Mouse (Mus musculus): Measurements from ENCODE around the gene Cep89. TPM values are rescaled to one million over a fixed set of nuclear protein-coding genes. Genes with fewer than 3 reads are reported as not detected.

The Cep89 gene
- 12.4 and 14.7 TPM in 2 replicates for polyA plus RNA-seq (2015; fragmentation: Nextera tagmentation; extraction: Ambion mirVana)

GRCm38 (mm10) chr7:35396542-35397168 is at the start of gene Cep89, which contains the start of gene Faap24:
Cep89 (plus strand) TSS chr7:35397035.
Faap24 (minus strand) TSS chr7:35396836.

GRCm38 (mm10) chr7:35447996-35448846 is 51.4 kb downstream of the Cep89 start, which contains the start of gene Slc7a9:
Slc7a9 (plus strand) TSS chr7:35448796.

Other genes with a start within 250 kb of the Cep89 start
- gene Slc7a10, start 210.7 kb upstream of the Cep89 start, polyA plus RNA-seq (2015; fragmentation: Nextera tagmentation; extraction: Ambion mirVana), result 5.9 and 21.7 TPM in 2 replicates
- 3.9 and 4.4 TPM in 2 replicates for gene Lrp3, start 181.5 kb upstream of the Cep89 start, polyA plus RNA-seq (2015; fragmentation: Nextera tagmentation; extraction: Ambion mirVana)
- 9.6 and 9.8 TPM in 2 replicates for gene Gpatch1, start 78.6 kb upstream of the Cep89 start, polyA plus RNA-seq (2015; fragmentation: Nextera tagmentation; extraction: Ambion mirVana)
- 0.77 and 0.87 TPM in 2 replicates for gene Rhpn2, start 62.9 kb upstream of the Cep89 start, polyA plus RNA-seq (2015; fragmentation: Nextera tagmentation; extraction: Ambion mirVana)
- gene Faap24, start 199 bp upstream of the Cep89 start, polyA plus RNA-seq (2015; fragmentation: Nextera tagmentation; extraction: Ambion mirVana), result 3.9 and 6.5 TPM in 2 replicates
- not detected in 2 replicates for gene Slc7a9, start 51.8 kb downstream of the Cep89 start, polyA plus RNA-seq (2015; fragmentation: Nextera tagmentation; extraction: Ambion mirVana)
- gene Tdrd12, start 140.7 kb downstream of the Cep89 start, polyA plus RNA-seq (2015; fragmentation: Nextera tagmentation; extraction: Ambion mirVana), result 0.13 and 0.14 TPM in 2 replicates
- gene Nudt19, start 159.3 kb downstream of the Cep89 start, polyA plus RNA-seq (2015; fragmentation: Nextera tagmentation; extraction: Ambion mirVana), result 38.9 and 41.1 TPM in 2 replicates
- 0.13 and 0.21 TPM in 2 replicates for gene Rgs9bp, start 188.5 kb downstream of the Cep89 start, polyA plus RNA-seq (2015; fragmentation: Nextera tagmentation; extraction: Ambion mirVana)
- gene Ankrd27, start 189.2 kb downstream of the Cep89 start, polyA plus RNA-seq (2015; fragmentation: Nextera tagmentation; extraction: Ambion mirVana), result 13.9 and 14.5 TPM in 2 replicates